Mouse (Mus musculus) heart, adult 2 months (tissue): Measurements from ENCODE around the gene Gdpd3.

Experiments
- CTCF ChIP-seq: fragments of 200-600 bp; IDR thresholded peaks from 2 replicates; pipeline ENCODE4 v1.8.1; 2022; ENCODE audit warnings: antibody characterized with exemption, mild to moderate bottlenecking, moderate library complexity
- EP300 ChIP-seq: fragments of 200-500 bp; IDR thresholded peaks from 2 replicates; pipeline ENCODE4 v1.6.1; 2011; ENCODE audit warnings: low read depth, low read length, control low read depth; ENCODE audit not compliant: insufficient read depth

DNA sequence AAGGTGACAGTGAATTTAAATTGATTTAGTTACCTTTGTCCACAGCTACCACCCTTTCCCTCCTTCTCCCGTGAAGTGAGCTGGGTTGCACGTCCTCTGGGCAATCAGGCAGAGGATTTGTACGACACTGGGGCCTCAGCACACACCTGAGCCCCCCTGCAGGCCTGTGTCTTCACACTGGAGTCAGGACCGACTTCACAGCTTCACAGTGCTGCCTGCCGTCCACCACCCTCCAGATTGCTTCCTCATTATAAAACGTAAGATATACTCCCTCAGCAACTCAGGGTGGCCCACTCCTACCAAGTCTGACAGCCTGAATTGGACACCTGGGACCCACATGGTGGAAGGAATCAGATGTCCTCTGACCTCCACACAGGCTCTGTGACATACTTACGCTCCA is 7.6 kb upstream of the Gdpd3 start:
- TF ChIP-seq CTCF (no peak), EP300 (no peak)
